Mouse (Mus musculus) E14TG2a.4 (cell line): ENCODE data around the gene Slc27a3.

Source experiments
- CTCF ChIP-seq: conservative IDR thresholded peaks from 2 replicates; pipeline ENCODE4 v1.5.1; 2014; ENCODE audit warnings: low read length
- NANOG ChIP-seq: IDR thresholded peaks from 2 replicates; pipeline ENCODE4 v1.6.1; 2014; ENCODE audit warnings: borderline replicate concordance, low read length, mixed read lengths
- POU5F1 ChIP-seq: IDR thresholded peaks from 2 replicates; pipeline ENCODE4 v1.6.1; 2014; ENCODE audit warnings: low read length, borderline replicate concordance

DNA sequence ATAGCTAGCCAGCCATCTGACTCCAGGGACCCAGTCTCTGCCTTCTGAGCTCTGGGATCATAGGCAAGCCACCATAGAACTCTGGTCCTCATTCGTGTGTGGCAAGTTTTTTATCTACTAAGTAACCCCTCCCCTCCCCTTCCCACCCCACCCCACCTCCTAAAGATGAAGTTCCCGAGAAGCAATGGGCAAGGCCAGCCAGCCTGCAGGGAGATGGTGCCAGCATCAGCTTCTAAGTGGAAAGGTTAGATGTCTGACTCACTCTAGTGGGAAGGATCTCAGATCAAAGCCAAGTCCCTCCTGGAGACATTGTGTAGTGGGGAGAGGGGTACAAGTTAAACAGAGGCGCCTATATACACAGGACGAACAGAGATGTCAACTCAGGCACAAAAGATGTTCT is 1.3 kb upstream of the Slc27a3 start:
- TF ChIP-seq CTCF (no peak), POU5F1 (no peak), NANOG (no peak)
